Mouse (Mus musculus): Measurements from ENCODE around the gene Tspan5.

GRCm38 (mm10) chr3:138832827-138833517 lies 91.0 kb downstream of the Tspan5 start:
- TF ChIP-seq CTCF (IDR thresholded peaks at IDR 0.05; ENCODE audit: extremely low read depth, insufficient read depth, insufficient read length, insufficient replicate concordance) (no peak), POLR2A (IDR thresholded peaks at IDR 0.05; ENCODE audit: low read depth, low read length) (no peak)
